Mouse (Mus musculus): ENCODE measurements around the gene Vac14.

GRCm38 (mm10) chr8:110722414-110723011, 104.1 kb downstream of the Vac14 start:
- no peak for TF ChIP-seq ZC3H11A (IDR thresholded peaks at IDR 0.05; ENCODE audit: borderline replicate concordance, low read depth, low read length)
- no peak for TF ChIP-seq ZNF384 (IDR thresholded peaks at IDR 0.05; ENCODE audit: low read depth, low read length)
- no peak for TF ChIP-seq HCFC1 (IDR thresholded peaks at IDR 0.05; ENCODE audit: borderline replicate concordance, insufficient read depth, low read length)
- TF ChIP-seq CHD2 (IDR thresholded peaks at IDR 0.05; ENCODE audit: low read depth, low read length) = no peak
- TF ChIP-seq MAFK (IDR thresholded peaks at IDR 0.05; ENCODE audit: insufficient read depth, low read depth, low read length) = no peak
